Mouse (Mus musculus) heart, embryonic 15.5 days (tissue): ENCODE data around the gene Pithd1. TPM values are rescaled to one million over a fixed set of nuclear protein-coding genes. Genes with fewer than 3 reads are reported as not detected.

ENCODE experiments used
- ATAC-seq: fragments of 200-750 bp; cut with Nextera tagmentation; replicated peaks from 2 replicates; pipeline ENCODE4 v1.8.0; 2017; ENCODE audit warnings: low read depth, moderate TSS enrichment; ENCODE audit not compliant: insufficient number of reproducible peaks, insufficient read depth, low FRiP score
- H3K27ac ChIP-seq: fragments of 300-500 bp; sonication (generic); 2 replicates; pipeline ENCODE4 v1.5.1; 2015; ENCODE audit warnings: mild to moderate bottlenecking, inconsistent platforms
- H3K27me3 ChIP-seq: fragments of 300-500 bp; sonication (generic); 2 replicates; pipeline ENCODE4 v1.6.1; 2015; ENCODE audit warnings: inconsistent platforms
- H3K36me3 ChIP-seq: fragments of 300-500 bp; sonication (generic); 2 replicates; pipeline ENCODE4 v1.6.1; 2015; ENCODE audit warnings: mild to moderate bottlenecking, inconsistent platforms
- H3K4me1 ChIP-seq: fragments of 300-500 bp; sonication (generic); replicated peaks from 2 replicates; pipeline ENCODE4 v1.6.1; 2015; ENCODE audit warnings: inconsistent platforms
- H3K4me2 ChIP-seq: fragments of 300-500 bp; sonication (generic); 2 replicates; pipeline ENCODE4 v1.6.1; 2015; ENCODE audit warnings: inconsistent platforms, mild to moderate bottlenecking, moderate library complexity
- H3K4me3 ChIP-seq: fragments of 300-500 bp; sonication (generic); 2 replicates; pipeline ENCODE4 v1.5.1; 2015; ENCODE audit warnings: mild to moderate bottlenecking, inconsistent platforms
- H3K9ac ChIP-seq: fragments of 300-500 bp; sonication (generic); 2 replicates; pipeline ENCODE4 v1.6.1; 2015; ENCODE audit warnings: mild to moderate bottlenecking, inconsistent platforms
- H3K9me3 ChIP-seq: fragments of 300-500 bp; sonication (generic); replicated peaks from 2 replicates; pipeline ENCODE4 v1.6.1; 2016; ENCODE audit warnings: inconsistent platforms
- WGBS: fragments of 180-500 bp; shearing (Covaris S2); methylation state at CpG from one replicate; pipeline ENCODE4 v1.1.7; 2015; ENCODE audit warnings: mixed read lengths; 5-methylcytosine and 5-hydroxymethylcytosine counted together
- polyA plus RNA-seq: library from polyadenylated mRNA; unstranded; fragments of >200 nt; fragmentation: Nextera tagmentation; extraction: Ambion mirVana; gene quantifications from 2 replicates; pipeline ENCODE4 v1.2.1, GENCODE M21; 2015

Pithd1 gene
- polyA plus RNA-seq, 1 experiment from 2014 or later: 34.0 TPM

DNA sequence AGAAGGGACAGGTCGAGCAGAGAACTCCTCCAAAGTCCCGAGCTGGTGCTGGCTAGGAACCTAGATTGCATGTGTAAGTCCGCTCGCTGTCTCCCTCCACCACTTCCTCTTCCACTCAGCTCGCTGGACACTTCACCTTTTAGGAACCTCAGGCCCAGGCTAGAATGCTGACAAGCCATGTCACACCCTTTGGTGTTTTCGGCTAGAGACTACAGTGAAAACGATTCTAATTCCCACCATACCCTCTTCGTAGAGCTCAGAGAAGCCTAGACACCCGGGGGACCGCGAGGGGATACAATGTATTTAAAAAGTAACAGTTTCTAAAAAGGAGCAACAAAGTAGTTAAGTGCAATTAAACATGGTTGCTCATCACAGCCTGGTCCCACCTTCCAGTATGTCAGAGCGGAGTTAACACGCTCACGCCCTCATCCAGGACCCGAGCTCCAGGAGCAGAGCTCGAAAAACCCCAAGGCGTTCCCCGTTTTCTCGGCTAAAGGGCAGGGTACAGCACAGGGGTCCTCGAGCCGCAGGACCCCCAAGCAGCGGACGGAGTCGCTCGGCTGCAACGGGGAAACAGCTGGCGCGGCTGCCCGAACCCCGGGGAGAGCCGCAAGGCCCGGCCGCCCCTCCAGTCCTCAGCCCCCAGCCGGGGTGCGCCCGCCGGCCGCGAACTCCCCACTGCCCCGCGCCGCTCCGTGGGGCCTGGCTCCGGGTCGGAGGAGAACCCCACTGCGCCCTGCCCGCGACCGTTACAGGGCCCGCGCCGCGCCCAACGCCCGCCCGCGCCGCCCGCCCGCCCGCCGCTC lies 33.9 kb upstream of the Pithd1 start:
- under 1% methylated on average over 51 of the region's 62 CpGs for WGBS
- no peaks in the 10 kb centered on the region for H3K36me3 ChIP-seq
- peak overlapping the region; percentile 98 for H3K9ac ChIP-seq
- H3K4me2 ChIP-seq: peak overlapping the region; percentile 86
- peak overlapping the region; percentile 97 for H3K4me3 ChIP-seq
- peak overlapping the region; percentile 89 for H3K27ac ChIP-seq
- no peaks in the 10 kb centered on the region for H3K27me3 ChIP-seq
- peaks cover 14% of the 10 kb centered on the region for H3K4me1 ChIP-seq
- no peaks in the 10 kb centered on the region for H3K9me3 ChIP-seq
- ATAC-seq: peak; percentile 67

DNA sequence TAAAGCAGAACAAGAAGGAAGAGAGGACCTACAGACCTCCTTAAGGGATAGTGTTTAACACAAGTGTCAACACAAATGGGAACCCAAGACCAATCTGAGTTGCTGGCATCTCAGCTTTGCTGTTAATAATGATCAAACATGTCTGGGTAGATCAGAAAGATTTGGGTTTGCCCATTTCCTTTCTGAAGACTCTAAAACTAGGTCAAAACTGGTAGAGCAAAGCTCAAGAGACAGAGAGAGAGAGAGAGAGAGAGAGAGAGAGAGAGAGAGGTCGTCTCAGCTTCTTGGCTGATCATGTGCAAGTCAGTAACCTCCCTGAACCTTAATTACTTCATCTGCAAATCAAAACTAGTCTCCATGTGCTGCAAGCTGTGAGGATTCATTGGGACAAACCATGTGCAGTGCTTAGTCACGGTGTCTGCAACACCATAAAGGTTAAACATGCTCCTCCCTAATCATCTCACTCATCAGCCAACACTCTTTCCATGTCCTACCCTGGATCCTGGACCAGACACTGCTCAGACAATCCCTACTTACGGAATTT lies 29.1 kb upstream of the Pithd1 start:
- Histone ChIP-seq H3K27ac (no peak overlapping the region), H3K36me3 (peaks cover 13% of the 10 kb centered on the region), H3K4me2 (no peak overlapping the region), H3K4me3 (no peak overlapping the region), H3K4me1 (peaks cover 14% of the 10 kb centered on the region), H3K9me3 (no peaks in the 10 kb centered on the region), H3K9ac (no peak overlapping the region), H3K27me3 (no peaks in the 10 kb centered on the region)
- WGBS: 80% methylated on average over 3 of the region's 3 CpGs
- ATAC-seq: no peak

DNA sequence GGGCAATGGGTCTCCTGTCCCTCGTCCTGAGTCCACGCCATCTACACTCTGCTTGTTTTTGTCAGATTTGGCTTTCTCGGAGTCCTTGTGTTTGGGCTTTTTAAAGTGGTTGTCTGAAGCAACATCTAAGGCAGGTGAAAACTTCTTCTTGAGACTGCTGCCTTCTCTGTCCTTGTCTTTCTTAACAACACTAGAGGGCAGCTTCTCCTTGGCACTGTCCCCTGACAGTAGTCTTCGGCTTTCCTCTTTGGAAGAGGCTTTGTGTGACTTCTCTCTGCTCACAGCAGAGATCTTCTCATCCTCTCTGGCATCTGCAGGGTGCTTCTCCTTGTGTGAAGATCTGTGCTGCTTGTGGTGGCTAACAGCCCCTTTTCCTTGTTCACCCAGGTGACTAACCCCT lies 23.5 kb upstream of the Pithd1 start:
- Histone ChIP-seq H3K36me3 (peaks cover 63% of the 10 kb centered on the region), H3K4me2 (no peak overlapping the region), H3K4me3 (no peak overlapping the region), H3K4me1 (no peaks in the 10 kb centered on the region), H3K9me3 (no peaks in the 10 kb centered on the region), H3K27ac (no peak overlapping the region), H3K27me3 (no peaks in the 10 kb centered on the region), H3K9ac (no peak overlapping the region)
- no peak for ATAC-seq
- 92% methylated on average over 4 of the region's 4 CpGs for WGBS

DNA sequence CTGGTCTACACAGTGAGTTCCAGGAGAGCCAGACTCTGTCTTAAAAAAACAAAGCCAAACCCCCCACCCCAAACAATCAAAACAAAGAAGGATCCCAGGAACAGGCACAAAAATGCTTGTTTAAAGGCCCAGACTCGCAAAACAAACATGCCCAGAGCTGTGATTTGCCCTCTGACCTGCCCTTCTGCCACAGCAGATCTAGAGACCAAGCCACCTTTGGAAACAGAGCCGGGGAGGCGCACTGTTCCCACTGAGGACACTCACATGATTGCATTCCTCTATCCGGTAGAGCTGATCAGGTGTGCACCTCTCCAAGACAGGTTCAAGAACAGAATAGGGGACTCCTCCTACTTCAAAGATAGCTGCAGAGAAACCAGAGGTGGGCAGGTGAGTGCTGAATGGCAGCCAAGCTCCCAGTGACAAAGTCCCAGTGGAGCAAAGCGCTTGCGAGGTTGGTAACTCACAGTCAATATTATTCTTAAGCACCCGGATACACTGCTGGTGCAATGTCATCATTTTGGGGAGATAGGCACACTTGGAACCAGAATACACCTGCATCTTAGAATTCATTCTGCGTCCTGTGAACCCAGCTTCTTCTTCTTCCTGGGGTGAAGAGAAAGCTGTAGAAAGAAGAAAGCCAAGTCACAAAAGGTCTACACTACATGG lies 21.9 kb upstream of the Pithd1 start:
- H3K36me3 ChIP-seq: peaks cover 79% of the 10 kb centered on the region
- no peak for ATAC-seq
- 92% methylated on average over 8 of the region's 8 CpGs for WGBS
- H3K4me2 ChIP-seq: no peak overlapping the region
- no peak overlapping the region for H3K27ac ChIP-seq
- H3K9me3 ChIP-seq: no peaks in the 10 kb centered on the region
- no peak overlapping the region for H3K9ac ChIP-seq
- no peaks in the 10 kb centered on the region for H3K27me3 ChIP-seq
- H3K4me1 ChIP-seq: peaks cover 2% of the 10 kb centered on the region; the same call in 1 of the 2 replicates
- H3K4me3 ChIP-seq: no peak overlapping the region

DNA sequence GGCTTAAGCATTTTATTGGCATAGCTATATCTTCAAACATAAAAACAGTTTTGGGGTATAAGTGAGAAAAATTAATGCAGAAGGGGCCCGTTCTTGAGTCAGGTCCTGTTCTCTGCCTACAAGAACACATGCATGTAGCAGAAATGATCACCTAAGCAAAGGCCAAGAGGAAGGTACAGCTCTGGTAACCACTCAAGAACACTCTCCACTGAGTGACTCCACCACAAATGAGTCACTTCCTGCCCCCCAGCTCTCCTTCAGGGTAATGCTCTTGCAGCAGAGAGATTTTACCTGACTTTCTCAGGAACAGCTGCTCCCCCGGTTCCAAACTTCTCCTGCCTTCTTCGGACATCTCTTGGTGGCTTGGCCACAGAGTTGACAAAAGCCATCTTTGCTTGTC lies 19.8 kb upstream of the Pithd1 start:
- peaks cover 86% of the 10 kb centered on the region for H3K36me3 ChIP-seq
- no peak overlapping the region for H3K4me3 ChIP-seq
- no peak overlapping the region for H3K27ac ChIP-seq
- no peaks in the 10 kb centered on the region for H3K9me3 ChIP-seq
- ATAC-seq: no peak
- H3K4me1 ChIP-seq: peaks cover 2% of the 10 kb centered on the region; the same call in 1 of the 2 replicates
- 92% methylated on average over 3 of the region's 3 CpGs for WGBS
- H3K4me2 ChIP-seq: no peak overlapping the region
- H3K27me3 ChIP-seq: no peaks in the 10 kb centered on the region
- H3K9ac ChIP-seq: no peak overlapping the region

DNA sequence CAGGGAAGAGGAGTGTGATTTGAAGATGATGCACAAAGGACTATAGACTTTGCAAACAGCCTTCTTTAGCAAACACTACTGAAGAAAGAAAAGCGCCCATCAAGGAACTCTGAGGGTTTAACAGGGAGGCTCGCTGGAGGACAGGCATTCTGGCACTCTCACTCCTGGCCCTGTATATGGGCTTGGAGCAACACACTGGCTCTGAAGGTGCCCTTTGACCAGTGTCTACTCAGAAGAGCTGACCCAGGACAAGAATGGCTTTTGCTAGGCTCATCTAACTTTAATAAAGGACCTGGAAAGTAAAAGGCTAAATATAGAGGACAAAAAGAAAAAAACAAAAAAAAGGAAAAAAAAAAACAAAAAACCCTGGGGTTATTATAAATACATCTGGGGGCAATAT lies 17.9 kb upstream of the Pithd1 start:
- Histone ChIP-seq H3K9ac (no peak overlapping the region), H3K4me1 (peaks cover 2% of the 10 kb centered on the region; the same call in 1 of the 2 replicates), H3K4me2 (no peak overlapping the region), H3K4me3 (no peak overlapping the region), H3K36me3 (peaks cover 73% of the 10 kb centered on the region), H3K27me3 (no peaks in the 10 kb centered on the region), H3K9me3 (no peaks in the 10 kb centered on the region), H3K27ac (no peak overlapping the region)
- ATAC-seq: no peak
- 80% methylated on average over 2 of the region's 2 CpGs for WGBS

DNA sequence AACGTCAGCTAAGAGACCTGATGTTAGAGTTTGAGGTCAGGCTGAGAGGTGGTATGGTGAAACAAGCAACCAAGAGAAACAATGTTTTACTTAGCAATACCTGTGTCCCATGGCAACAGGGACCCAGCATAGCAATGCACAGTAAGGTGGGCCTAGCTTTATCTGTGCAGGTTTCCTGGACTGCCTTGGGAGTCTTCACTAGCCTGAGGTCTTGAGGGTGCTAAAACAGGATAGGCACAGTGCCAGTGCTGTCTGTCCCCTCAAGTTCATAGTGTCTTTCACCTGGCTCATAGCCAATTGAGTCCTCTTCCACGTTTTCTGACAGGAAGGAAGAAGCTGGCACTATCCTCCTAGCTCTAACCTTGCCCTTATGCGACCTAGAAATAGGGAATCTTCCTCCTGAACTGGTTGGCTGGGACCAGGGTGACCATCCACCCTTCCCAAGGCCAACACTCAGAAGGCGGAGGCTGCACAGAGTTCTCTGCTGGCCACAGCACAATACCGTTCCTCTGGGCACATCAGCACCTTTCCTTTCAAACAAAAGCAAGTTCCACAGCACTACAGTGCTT lies 17.1 kb upstream of the Pithd1 start:
- H3K9me3 ChIP-seq: no peaks in the 10 kb centered on the region
- H3K36me3 ChIP-seq: peaks cover 66% of the 10 kb centered on the region
- no peak for ATAC-seq
- peaks cover 2% of the 10 kb centered on the region; the same call in 1 of the 2 replicates for H3K4me1 ChIP-seq
- WGBS: 74% methylated on average over 5 of the region's 5 CpGs
- no peaks in the 10 kb centered on the region for H3K27me3 ChIP-seq
- no peak overlapping the region for H3K4me2 ChIP-seq
- H3K9ac ChIP-seq: no peak overlapping the region
- H3K4me3 ChIP-seq: no peak overlapping the region
- H3K27ac ChIP-seq: 0 out of 2 replicates have a peak overlapping the region, but pooled peaks have one; percentile 2

DNA sequence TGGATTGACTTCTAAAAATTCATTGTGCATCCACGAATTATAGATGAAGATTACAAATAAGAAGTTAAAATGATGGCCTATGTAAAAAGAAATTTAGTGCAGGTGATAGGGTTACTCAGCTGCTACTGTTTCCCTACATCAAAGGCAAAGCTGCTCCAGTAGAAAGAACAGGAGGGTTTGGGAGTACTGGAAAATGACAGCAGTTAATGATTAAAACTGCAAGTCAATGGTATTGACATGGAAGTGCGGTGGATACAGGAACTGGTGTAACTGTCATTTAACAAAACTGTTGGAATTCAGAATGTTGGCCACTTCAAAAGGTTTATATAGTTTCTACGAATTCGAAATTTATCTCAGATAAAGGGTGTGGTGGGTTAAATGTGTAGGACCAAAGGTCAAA lies 8.1 kb upstream of the Pithd1 start:
- H3K9ac ChIP-seq: no peak overlapping the region
- H3K27ac ChIP-seq: no peak overlapping the region
- H3K4me2 ChIP-seq: no peak overlapping the region
- 81% methylated on average over 4 of the region's 4 CpGs for WGBS
- no peaks in the 10 kb centered on the region for H3K4me1 ChIP-seq
- no peak overlapping the region for H3K4me3 ChIP-seq
- H3K27me3 ChIP-seq: no peaks in the 10 kb centered on the region
- ATAC-seq: no peak
- H3K36me3 ChIP-seq: no peaks in the 10 kb centered on the region
- no peaks in the 10 kb centered on the region for H3K9me3 ChIP-seq

DNA sequence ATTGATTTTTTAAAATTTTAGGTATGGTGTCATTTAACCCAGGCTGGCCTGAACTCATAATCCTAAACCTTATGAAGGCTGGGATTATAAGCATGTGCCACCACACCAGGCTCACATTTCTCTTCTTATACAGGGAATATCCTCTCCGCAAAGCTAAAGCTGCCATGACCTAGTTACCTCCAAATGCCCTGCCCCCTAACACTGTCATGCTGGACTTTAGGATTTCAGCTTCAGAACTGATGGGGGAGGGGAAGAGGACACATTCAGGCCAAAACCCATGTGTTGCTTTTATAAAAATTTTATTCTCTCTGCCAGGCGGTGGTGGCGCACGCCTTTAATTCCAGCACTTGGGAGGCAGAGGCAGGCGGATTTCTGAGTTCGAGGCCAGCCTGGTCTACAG lies 6.9 kb upstream of the Pithd1 start:
- ATAC-seq: no peak
- no peaks in the 10 kb centered on the region for H3K27me3 ChIP-seq
- 86% methylated on average over 6 of the region's 6 CpGs for WGBS
- H3K4me3 ChIP-seq: no peak overlapping the region
- no peak overlapping the region for H3K27ac ChIP-seq
- no peaks in the 10 kb centered on the region for H3K4me1 ChIP-seq
- no peaks in the 10 kb centered on the region for H3K9me3 ChIP-seq
- H3K36me3 ChIP-seq: no peaks in the 10 kb centered on the region
- no peak overlapping the region for H3K9ac ChIP-seq
- H3K4me2 ChIP-seq: no peak overlapping the region

DNA sequence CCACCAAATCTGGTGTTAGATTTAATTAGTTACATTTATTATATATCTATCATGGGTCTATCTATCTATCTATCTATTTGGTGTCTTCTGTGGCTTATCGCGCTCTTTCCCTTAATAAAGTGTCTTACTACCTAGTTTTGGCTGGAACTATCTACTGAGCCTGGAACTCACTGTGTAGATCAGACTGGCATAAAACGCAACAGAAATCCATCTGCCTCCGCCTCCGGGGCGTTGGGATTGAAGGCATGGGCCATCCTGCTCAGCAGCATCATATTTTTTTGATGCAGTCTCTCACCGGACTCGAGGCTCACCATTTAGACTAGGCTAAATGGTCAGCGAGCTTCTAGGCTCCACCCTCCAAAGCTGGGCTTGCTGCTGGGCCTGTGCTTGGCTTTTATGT lies 650 bp upstream of the Pithd1 start:
- H3K27ac ChIP-seq: peak overlapping the region; percentile 87; the same call in 1 of the 2 replicates
- WGBS: 64% methylated on average over 9 of the region's 9 CpGs

DNA sequence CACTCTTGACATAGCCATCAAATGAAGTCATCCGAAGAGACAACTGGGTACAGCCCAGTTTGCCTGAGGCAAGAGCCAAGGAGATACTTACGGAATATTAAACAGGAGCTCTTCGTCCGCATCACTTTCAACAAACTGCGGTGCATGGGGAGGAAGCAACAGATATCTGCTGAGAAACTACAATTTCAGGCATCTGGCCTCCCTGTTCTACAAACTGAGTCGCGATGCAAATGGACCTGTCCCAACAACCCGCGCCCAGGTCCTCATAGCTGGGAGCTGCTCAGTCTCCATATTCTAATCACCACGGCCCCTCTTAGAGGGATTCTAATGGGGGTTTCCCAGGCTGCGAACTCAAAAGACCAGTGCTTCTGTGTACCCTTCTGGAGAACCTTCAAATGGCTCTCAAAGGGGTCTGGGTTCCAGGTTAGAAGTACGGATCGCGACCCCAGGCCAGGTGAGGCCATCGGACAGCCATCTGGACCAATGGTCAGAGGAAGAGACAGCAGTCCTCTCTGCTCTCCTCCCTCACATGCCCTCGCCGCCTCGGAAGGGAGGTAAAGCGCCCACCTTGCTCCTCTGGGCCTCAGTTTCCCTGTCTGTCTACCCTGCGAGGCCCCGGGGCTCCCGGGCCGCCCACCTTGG lies 642 bp downstream of the Pithd1 start:
- no peaks in the 10 kb centered on the region for H3K27me3 ChIP-seq
- H3K9ac ChIP-seq: peak overlapping the region; percentile 92
- H3K27ac ChIP-seq: peak overlapping the region; percentile 87
- H3K4me1 ChIP-seq: peaks cover 12% of the 10 kb centered on the region
- H3K4me3 ChIP-seq: peak overlapping the region; percentile 80
- peak; percentile 12 for ATAC-seq
- H3K36me3 ChIP-seq: peaks cover 24% of the 10 kb centered on the region; the same call in 1 of the 2 replicates
- no peaks in the 10 kb centered on the region for H3K9me3 ChIP-seq
- H3K4me2 ChIP-seq: peak overlapping the region; percentile 87
- WGBS: 10% methylated on average over 23 of the region's 23 CpGs

More for the DNA sequence above, 650 bp upstream of the Pithd1 start:
- Histone ChIP-seq H3K4me1 (peaks cover 12% of the 10 kb centered on the region), H3K9me3 (no peaks in the 10 kb centered on the region), H3K27me3 (no peaks in the 10 kb centered on the region), H3K4me2 (peak overlapping the region; percentile 87), H3K4me3 (peak overlapping the region; percentile 80), H3K9ac (peak overlapping the region; percentile 92), H3K36me3 (peaks cover 24% of the 10 kb centered on the region; the same call in 1 of the 2 replicates)
- no peak for ATAC-seq
